Mouse (Mus musculus) ES-E14 (cell line): ENCODE data around the gene 4930524J08Rik.

Source experiments
- CHD2 ChIP-seq: IDR thresholded peaks from 2 replicates; pipeline ENCODE4 v1.6.1; 2014; ENCODE audit warnings: mild to moderate bottlenecking, low read depth, low read length, inconsistent platforms
- MAFK ChIP-seq: IDR thresholded peaks from 2 replicates; pipeline ENCODE4 v1.6.1; 2014; ENCODE audit warnings: mild to moderate bottlenecking, low read depth, low read length, inconsistent platforms; ENCODE audit not compliant: insufficient read depth
- ZC3H11A ChIP-seq: IDR thresholded peaks from 2 replicates; pipeline ENCODE4 v1.6.1; 2012; ENCODE audit warnings: low read depth, mild to moderate bottlenecking, inconsistent platforms, low read length, borderline replicate concordance
- ZNF384 ChIP-seq: IDR thresholded peaks from 2 replicates; pipeline ENCODE4 v1.6.1; 2012; ENCODE audit warnings: low read depth, low read length, inconsistent platforms

- no peak for TF ChIP-seq MAFK
- TF ChIP-seq ZNF384: no peak
- no peak for TF ChIP-seq CHD2
- TF ChIP-seq ZC3H11A: no peak
Measured at GRCm38 (mm10) chr5:100000048-100000447, 21.2 kb downstream of the 4930524J08Rik start.
